ENCODE assay signal across 8 mouse cellular contexts in genomic region chr14:105500966-105501741, GRCm38 (mm10).
DNase-seq lines count a peak whose midpoint lies in the region; ATAC-seq and TF ChIP-seq lines count a peak whose summit lies in the region.

No protein-coding gene starts in this region.

- peaks cover 13% of the 10 kb centered on the region; the same call in 1 of the 2 replicates for H3K4me1 ChIP-seq in lung, embryonic 14.5 days (ENCODE audit: insufficient read depth)
- peaks cover 3% of the 10 kb centered on the region for H3K4me1 ChIP-seq in embryonic facial prominence, embryonic 11.5 days (ENCODE audit: control insufficient read depth, insufficient read depth, low read length)
- H3K4me1 ChIP-seq in hindbrain, embryonic 16.5 days (ENCODE audit: control insufficient read depth, insufficient read depth, low read depth, low read length): peaks cover 31% of the 10 kb centered on the region
- H3K4me1 ChIP-seq in midbrain, embryonic 12.5 days: peaks cover 39% of the 10 kb centered on the region

- peak; percentile 42 for DNase-seq in lung, embryonic 14.5 days
- no peak for DNase-seq in lung, postnatal 36 days
- peak; percentile 36 for DNase-seq in embryonic facial prominence, embryonic 11.5 days (ENCODE audit: low spot score)
- no peak for DNase-seq in left cerebral cortex, adult 9 months (ENCODE audit: low spot score in 2 of 2)
- no peak for DNase-seq in right cerebral cortex, adult 2 months (ENCODE audit: low spot score in 2 of 2)

- H3K9me3 ChIP-seq in lung, embryonic 14.5 days (ENCODE audit: low read depth, low read length): no peaks in the 10 kb centered on the region
- H3K9me3 ChIP-seq in embryonic facial prominence, embryonic 11.5 days (replicated peaks; ENCODE audit: control insufficient read depth, low read length): no peaks in the 10 kb centered on the region
- no peaks in the 10 kb centered on the region for H3K9me3 ChIP-seq in hindbrain, embryonic 16.5 days (ENCODE audit: control insufficient read depth, low read length)
- no peaks in the 10 kb centered on the region for H3K9me3 ChIP-seq in midbrain, embryonic 12.5 days

- H3K27ac ChIP-seq in lung, embryonic 14.5 days (ENCODE audit: low read depth): no peak overlapping the region
- H3K27ac ChIP-seq in embryonic facial prominence, embryonic 11.5 days (replicated peaks; ENCODE audit: low read depth, low read length): no peak overlapping the region
- H3K27ac ChIP-seq in hindbrain, embryonic 16.5 days (ENCODE audit: low read depth, low read length): peak overlapping the region; percentile 21; the same call in 1 of the 2 replicates
- H3K27ac ChIP-seq in midbrain, embryonic 12.5 days (replicated peaks): peak overlapping the region; percentile 69

- no peak for ATAC-seq in lung, embryonic 14.5 days (ENCODE audit: insufficient read depth)
- no peak for ATAC-seq in embryonic facial prominence, embryonic 11.5 days (replicated peaks; ENCODE audit: insufficient number of reproducible peaks, low FRiP score, low TSS enrichment, low read depth)
- ATAC-seq in hindbrain, embryonic 16.5 days: peak; percentile 44; the same call in 1 of the 2 replicates
- ATAC-seq in midbrain, embryonic 12.5 days (ENCODE audit: low FRiP score, low read depth): peak; percentile 31
- ATAC-seq in inflammation-experienced regulatory T-cells, adult 6 months: no peak

- H3K9ac ChIP-seq in lung, embryonic 14.5 days: no peak overlapping the region
- H3K9ac ChIP-seq in embryonic facial prominence, embryonic 11.5 days (replicated peaks; ENCODE audit: low read length): 0 out of 2 replicates have a peak overlapping the region, but pooled peaks have one; percentile 5
- no peak overlapping the region for H3K9ac ChIP-seq in hindbrain, embryonic 16.5 days (ENCODE audit: low read depth, low read length)
- H3K9ac ChIP-seq in midbrain, embryonic 12.5 days (replicated peaks): no peak overlapping the region

- 28% methylated on average over 21 of the region's 21 CpGs for WGBS in lung, embryonic 14.5 days
- WGBS in embryonic facial prominence, embryonic 11.5 days: 9% methylated on average over 21 of the region's 21 CpGs
- WGBS in hindbrain, embryonic 16.5 days: 10% methylated on average over 21 of the region's 21 CpGs
- WGBS in midbrain, embryonic 12.5 days: 3% methylated on average over 21 of the region's 21 CpGs

- no peak overlapping the region for H3K4me3 ChIP-seq in lung, embryonic 14.5 days (ENCODE audit: low read depth, low read length)
- no peak overlapping the region for H3K4me3 ChIP-seq in embryonic facial prominence, embryonic 11.5 days (ENCODE audit: low read depth, low read length)
- no peak overlapping the region for H3K4me3 ChIP-seq in hindbrain, embryonic 16.5 days (ENCODE audit: low read length)
- H3K4me3 ChIP-seq in midbrain, embryonic 12.5 days: peak overlapping the region; percentile 15; the same call in 1 of the 2 replicates

- no peaks in the 10 kb centered on the region for H3K36me3 ChIP-seq in lung, embryonic 14.5 days (ENCODE audit: insufficient read depth)
- no peaks in the 10 kb centered on the region for H3K36me3 ChIP-seq in embryonic facial prominence, embryonic 11.5 days (replicated peaks; ENCODE audit: control insufficient read depth, insufficient read depth, low read depth, low read length)
- H3K36me3 ChIP-seq in hindbrain, embryonic 16.5 days (ENCODE audit: control insufficient read depth, insufficient read depth, low read length): no peaks in the 10 kb centered on the region
- no peaks in the 10 kb centered on the region for H3K36me3 ChIP-seq in midbrain, embryonic 12.5 days

- peak overlapping the region; percentile 38 for H3K4me2 ChIP-seq in lung, embryonic 14.5 days
- no peak overlapping the region; the same call in 1 of the 2 replicates for H3K4me2 ChIP-seq in embryonic facial prominence, embryonic 11.5 days (ENCODE audit: low read depth, low read length)
- peak overlapping the region; percentile 40 for H3K4me2 ChIP-seq in hindbrain, embryonic 16.5 days (ENCODE audit: low read length)
- peak overlapping the region; percentile 45 for H3K4me2 ChIP-seq in midbrain, embryonic 12.5 days (replicated peaks)

- no peak for TF ChIP-seq CTCF in lung, embryonic 14.5 days (IDR thresholded peaks at IDR 0.05; ENCODE audit: low read depth)

- no peaks in the 10 kb centered on the region for H3K27me3 ChIP-seq in lung, embryonic 14.5 days (ENCODE audit: insufficient read depth, low read length)
- H3K27me3 ChIP-seq in embryonic facial prominence, embryonic 11.5 days (ENCODE audit: control insufficient read depth, insufficient read depth, low read length): no peaks in the 10 kb centered on the region
- H3K27me3 ChIP-seq in hindbrain, embryonic 16.5 days (replicated peaks; ENCODE audit: control insufficient read depth, insufficient read depth, low read length): no peaks in the 10 kb centered on the region
- peaks cover 52% of the 10 kb centered on the region for H3K27me3 ChIP-seq in midbrain, embryonic 12.5 days

Comparison
In these comparisons a context has a peak if more than half of its experiments do, and no peak if none do; other contexts are left out.
1. DNase-seq: peak in lung, embryonic 14.5 days (single experiment) and embryonic facial prominence, embryonic 11.5 days (single experiment); none in lung, postnatal 36 days (single experiment), left cerebral cortex, adult 9 months (0 of 2) and right cerebral cortex, adult 2 months (0 of 2).
2. ATAC-seq: peak in hindbrain, embryonic 16.5 days (single experiment) and midbrain, embryonic 12.5 days (single experiment); none in lung, embryonic 14.5 days (single experiment), embryonic facial prominence, embryonic 11.5 days (single experiment) and inflammation-experienced regulatory T-cells, adult 6 months (single experiment).
3. H3K27ac ChIP-seq: peak in hindbrain, embryonic 16.5 days (single experiment) and midbrain, embryonic 12.5 days (single experiment); none in lung, embryonic 14.5 days (single experiment) and embryonic facial prominence, embryonic 11.5 days (single experiment).